Mouse (Mus musculus) hindbrain, embryonic 14.5 days (tissue): ENCODE results near the gene Them4. TPM values are rescaled to one million over a fixed set of nuclear protein-coding genes. Genes with fewer than 3 reads are reported as not detected.

Experiments
- ATAC-seq: fragments of 200-750 bp; cut with Nextera tagmentation; 2 replicates; pipeline ENCODE4 v1.8.0; 2017; ENCODE audit warnings: moderate number of reproducible peaks, mild to moderate bottlenecking, moderate TSS enrichment, moderate library complexity; ENCODE audit not compliant: low FRiP score
- DNase-seq: peaks from one replicate; pipeline ENCODE4 v3.0.0-alpha.2; 2015; ENCODE audit warnings: low spot score
- H3K27ac ChIP-seq: fragments of 300-500 bp; sonication (generic); 2 replicates; pipeline ENCODE4 v1.5.1; 2014; ENCODE audit warnings: mild to moderate bottlenecking, moderate library complexity
- H3K27me3 ChIP-seq: fragments of 300-500 bp; sonication (generic); 2 replicates; pipeline ENCODE4 v1.6.1; 2014; ENCODE audit warnings: mild to moderate bottlenecking, low read length, mixed read lengths; ENCODE audit not compliant: control insufficient read depth, insufficient read depth
- H3K36me3 ChIP-seq: fragments of 300-500 bp; sonication (generic); replicated peaks from 2 replicates; pipeline ENCODE4 v1.6.1; 2014; ENCODE audit not compliant: control insufficient read depth, insufficient read depth
- H3K4me1 ChIP-seq: fragments of 300-500 bp; sonication (generic); replicated peaks from 2 replicates; pipeline ENCODE4 v1.6.1; 2014; ENCODE audit warnings: antibody characterized with exemption, low read length, mixed read lengths; ENCODE audit not compliant: control insufficient read depth, insufficient read depth
- H3K4me2 ChIP-seq: fragments of 300-500 bp; sonication (generic); replicated peaks from 2 replicates; pipeline ENCODE4 v1.6.1; 2014; ENCODE audit warnings: mild to moderate bottlenecking, moderate library complexity
- H3K4me3 ChIP-seq: fragments of 300-500 bp; sonication (generic); replicated peaks from 2 replicates; pipeline ENCODE4 v1.5.1; 2014; ENCODE audit warnings: mild to moderate bottlenecking, low read length
- H3K9ac ChIP-seq: fragments of 300-500 bp; sonication (generic); 2 replicates; pipeline ENCODE4 v1.6.1; 2014
- H3K9me3 ChIP-seq: fragments of 300-500 bp; sonication (generic); 2 replicates; pipeline ENCODE4 v1.6.1; 2016; ENCODE audit warnings: low read length; ENCODE audit not compliant: control insufficient read depth
- WGBS: fragments of 180-500 bp; shearing (Covaris S2); extraction: QIAGEN DNeasy Blood & Tissue Kit; methylation state at CpG from one replicate; pipeline ENCODE4 v1.1.7; 2014; 5-methylcytosine and 5-hydroxymethylcytosine counted together
- polyA plus RNA-seq: library from polyadenylated mRNA; unstranded; fragments of >200 nt; fragmentation: Nextera tagmentation; extraction: Ambion mirVana; gene quantifications from 2 replicates; pipeline ENCODE4 v1.2.1, GENCODE M21; 2014

Gene Them4
- polyA plus RNA-seq, 1 experiment from 2014 or later, result 62.1 TPM

DNA sequence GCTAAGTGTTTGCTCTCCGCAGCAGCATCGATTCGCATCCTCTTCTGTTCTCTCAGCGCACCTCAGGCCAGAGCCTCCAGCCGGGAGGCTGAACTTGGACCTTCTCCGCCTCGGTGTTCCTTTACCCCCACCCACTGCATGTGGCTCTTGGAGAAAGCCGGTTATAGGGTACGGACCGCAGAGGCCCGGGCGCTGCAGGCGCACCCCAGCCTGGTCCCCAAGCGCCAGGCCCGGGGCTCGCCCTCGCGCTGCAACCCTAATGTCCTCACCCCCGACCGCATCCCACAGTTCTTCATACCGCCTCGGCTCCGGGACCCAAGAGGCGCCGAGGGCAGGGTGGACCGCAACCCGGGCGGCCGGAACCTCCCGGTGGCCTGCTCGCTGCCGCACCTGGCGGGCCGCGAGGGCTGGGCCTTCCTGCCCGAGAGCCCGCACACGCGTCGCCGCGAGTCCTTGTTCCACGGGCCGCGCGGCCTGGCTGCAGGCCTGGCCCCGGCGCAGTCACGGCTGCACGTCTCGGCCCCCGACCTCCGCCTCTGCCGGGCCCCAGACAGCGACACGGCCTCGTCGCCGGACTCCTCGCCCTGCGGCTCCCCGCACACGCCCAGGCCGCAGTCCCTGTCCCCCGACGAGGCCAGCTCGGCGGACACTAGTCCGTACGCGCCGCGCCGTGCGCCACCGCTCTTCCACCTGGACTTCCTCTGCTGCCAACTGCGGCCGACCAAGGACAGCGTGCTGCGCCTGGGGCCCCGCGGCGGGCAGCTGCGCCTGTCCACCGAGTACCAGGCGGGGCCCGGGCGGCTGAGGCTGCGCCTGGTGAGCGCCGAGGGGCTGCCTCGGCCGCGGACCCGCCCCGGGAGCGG is 53.6 kb downstream of the Them4 start:
- H3K9ac ChIP-seq, result peak overlapping the region; percentile 87
- no peaks in the 10 kb centered on the region for H3K36me3 ChIP-seq
- peak overlapping the region; percentile 94 for H3K4me2 ChIP-seq
- 0 out of 2 replicates have a peak, but pooled peaks cover 4% of the 10 kb centered on the region for H3K27me3 ChIP-seq
- peak overlapping the region; percentile 60 for H3K4me3 ChIP-seq
- peak overlapping the region; percentile 51 for H3K27ac ChIP-seq
- ATAC-seq (peak; percentile 69), DNase-seq (peak; percentile 52)
- 6% methylated on average over 85 of the region's 97 CpGs for WGBS
- H3K4me1 ChIP-seq, result peaks cover 4% of the 10 kb centered on the region; the same call in 1 of the 2 replicates
- H3K9me3 ChIP-seq, result no peaks in the 10 kb centered on the region

GRCm38 (mm10) chr3:94364154-94364526 is 54.3 kb downstream of the Them4 start:
- WGBS, result 4% methylated on average over 23 of the region's 23 CpGs
- Histone ChIP-seq H3K4me2 (peak overlapping the region; percentile 94), H3K27me3 (0 out of 2 replicates have a peak, but pooled peaks cover 4% of the 10 kb centered on the region), H3K36me3 (no peaks in the 10 kb centered on the region), H3K27ac (peak overlapping the region; percentile 51; the same call in 1 of the 2 replicates), H3K9me3 (no peaks in the 10 kb centered on the region), H3K4me1 (peaks cover 4% of the 10 kb centered on the region; the same call in 1 of the 2 replicates), H3K9ac (peak overlapping the region; percentile 87), H3K4me3 (peak overlapping the region; percentile 60)
- DNase-seq (peak; percentile 25), ATAC-seq (peak; percentile 18)

- DNase-seq (peak; percentile 87), ATAC-seq (0 out of 2 replicates have a peak, but pooled peaks have one; percentile 35)
- no peaks in the 10 kb centered on the region for H3K36me3 ChIP-seq
- H3K27me3 ChIP-seq, result 0 out of 2 replicates have a peak, but pooled peaks cover 4% of the 10 kb centered on the region
- 17% methylated on average over 3 of the region's 3 CpGs for WGBS
- peaks cover 8% of the 10 kb centered on the region; the same call in 1 of the 2 replicates for H3K4me1 ChIP-seq
- no peak overlapping the region for H3K4me2 ChIP-seq
- no peaks in the 10 kb centered on the region for H3K9me3 ChIP-seq
- H3K9ac ChIP-seq, result no peak overlapping the region
- H3K4me3 ChIP-seq, result no peak overlapping the region
- H3K27ac ChIP-seq, result no peak overlapping the region
Observed at GRCm38 (mm10) chr3:94366761-94367160, 56.9 kb downstream of the Them4 start.

- no peak overlapping the region for H3K9ac ChIP-seq
- DNase-seq, result peak; percentile 18
- H3K9me3 ChIP-seq, result no peaks in the 10 kb centered on the region
- 0 out of 2 replicates have a peak, but pooled peaks cover 4% of the 10 kb centered on the region for H3K27me3 ChIP-seq
- H3K27ac ChIP-seq, result no peak overlapping the region
- peaks cover 8% of the 10 kb centered on the region; the same call in 1 of the 2 replicates for H3K4me1 ChIP-seq
- WGBS, result 84% methylated on average over 6 of the region's 6 CpGs
- ATAC-seq, result no peak
- H3K4me3 ChIP-seq, result no peak overlapping the region
- H3K4me2 ChIP-seq, result no peak overlapping the region
- H3K36me3 ChIP-seq, result no peaks in the 10 kb centered on the region
Observed at GRCm38 (mm10) chr3:94367511-94367910, 57.6 kb downstream of the Them4 start.

GRCm38 (mm10) chr3:94368631-94369030 is 58.7 kb downstream of the Them4 start:
- Histone ChIP-seq H3K9me3 (no peaks in the 10 kb centered on the region), H3K4me3 (no peak overlapping the region), H3K4me1 (peaks cover 13% of the 10 kb centered on the region; the same call in 1 of the 2 replicates), H3K36me3 (no peaks in the 10 kb centered on the region), H3K4me2 (no peak overlapping the region), H3K27ac (no peak overlapping the region), H3K27me3 (no peaks in the 10 kb centered on the region), H3K9ac (no peak overlapping the region)
- WGBS, result 73% methylated on average over 6 of the region's 6 CpGs
- DNase-seq (no peak), ATAC-seq (no peak)

DNA sequence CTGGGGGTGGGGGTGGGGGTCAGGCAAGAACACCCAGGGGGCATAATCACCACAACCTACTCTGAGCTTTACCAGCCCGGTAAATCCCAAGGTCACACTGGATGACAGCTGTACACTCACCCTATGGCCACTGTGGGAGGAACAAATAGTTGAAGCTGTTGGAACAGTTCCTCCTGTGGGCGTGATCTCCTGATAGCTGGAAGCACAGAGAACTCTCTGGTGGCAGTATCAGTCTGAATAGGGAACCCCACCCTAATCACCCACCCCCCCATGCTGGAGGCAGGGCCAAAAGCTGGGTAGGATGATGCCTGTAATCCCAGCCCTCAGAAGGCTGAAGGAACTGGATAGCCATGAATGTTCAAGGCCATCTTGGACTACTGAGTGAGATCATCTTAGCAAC is 59.8 kb downstream of the Them4 start:
- H3K9me3 ChIP-seq, result no peaks in the 10 kb centered on the region
- no peak overlapping the region for H3K4me2 ChIP-seq
- ATAC-seq, result no peak
- H3K4me3 ChIP-seq, result no peak overlapping the region
- no peaks in the 10 kb centered on the region for H3K27me3 ChIP-seq
- DNase-seq, result no peak
- H3K36me3 ChIP-seq, result no peaks in the 10 kb centered on the region
- 64% methylated on average over 2 of the region's 2 CpGs for WGBS
- H3K4me1 ChIP-seq, result peaks cover 13% of the 10 kb centered on the region; the same call in 1 of the 2 replicates
- no peak overlapping the region for H3K9ac ChIP-seq
- H3K27ac ChIP-seq, result no peak overlapping the region

GRCm38 (mm10) chr3:94371637-94372036 is 61.7 kb downstream of the Them4 start:
- Histone ChIP-seq H3K27me3 (no peaks in the 10 kb centered on the region), H3K4me1 (peaks cover 13% of the 10 kb centered on the region; the same call in 1 of the 2 replicates), H3K4me2 (peak overlapping the region; percentile 37), H3K9me3 (no peaks in the 10 kb centered on the region), H3K4me3 (no peak overlapping the region), H3K9ac (no peak overlapping the region), H3K36me3 (no peaks in the 10 kb centered on the region), H3K27ac (no peak overlapping the region)
- peak; percentile 64 for DNase-seq
- peak; percentile 35 for ATAC-seq
- WGBS, result 6% methylated on average over 11 of the region's 11 CpGs

- H3K27me3 ChIP-seq, result no peaks in the 10 kb centered on the region
- peak overlapping the region; percentile 37 for H3K4me2 ChIP-seq
- H3K27ac ChIP-seq, result no peak overlapping the region
- no peak overlapping the region for H3K4me3 ChIP-seq
- H3K36me3 ChIP-seq, result no peaks in the 10 kb centered on the region
- H3K4me1 ChIP-seq, result peaks cover 13% of the 10 kb centered on the region; the same call in 1 of the 2 replicates
- no peak overlapping the region for H3K9ac ChIP-seq
- H3K9me3 ChIP-seq, result no peaks in the 10 kb centered on the region
- ATAC-seq (no peak), DNase-seq (no peak)
- 0% methylated on average over 3 of the region's 3 CpGs for WGBS
Observed at GRCm38 (mm10) chr3:94372038-94372437, 62.1 kb downstream of the Them4 start.

GRCm38 (mm10) chr3:94372641-94373040 is 62.8 kb downstream of the Them4 start, which contains the start of gene Rorc:
Gene Rorc, plus strand, starts transcription at chr3:94372794.
- Histone ChIP-seq H3K9me3 (no peaks in the 10 kb centered on the region), H3K9ac (0 out of 2 replicates have a peak within 1 kb of the TSS, but pooled peaks have one; percentile 20), H3K4me2 (peak within 1 kb of the TSS; percentile 40), H3K36me3 (no peaks in the 10 kb centered on the region), H3K27me3 (no peaks in the 10 kb centered on the region), H3K27ac (no peak within 1 kb of the TSS), H3K4me1 (peaks cover 13% of the 10 kb centered on the region; the same call in 1 of the 2 replicates), H3K4me3 (no peak within 1 kb of the TSS)
- DNase-seq (no peak), ATAC-seq (no peak)
- WGBS, result 14% methylated on average over 5 of the region's 5 CpGs
